Mouse (Mus musculus) embryonic facial prominence, embryonic 13.5 days (tissue): ENCODE results near the gene Arvcf. TPM values are rescaled to one million over a fixed set of nuclear protein-coding genes. Genes with fewer than 3 reads are reported as not detected.

Experiments used
- ATAC-seq: fragments of 200-750 bp; cut with Nextera tagmentation; 2 replicates; pipeline ENCODE4 v1.8.0; 2017; ENCODE audit warnings: low read depth; ENCODE audit not compliant: insufficient number of reproducible peaks, insufficient read depth, low FRiP score, low TSS enrichment
- H3K27ac ChIP-seq: fragments of 300-500 bp; sonication (generic); 2 replicates; pipeline ENCODE4 v1.5.1; 2015; ENCODE audit warnings: moderate library complexity, mild to moderate bottlenecking, inconsistent platforms
- H3K27me3 ChIP-seq: fragments of 300-500 bp; sonication (generic); 2 replicates; pipeline ENCODE4 v1.6.1; 2015; ENCODE audit warnings: mild to moderate bottlenecking, inconsistent platforms
- H3K36me3 ChIP-seq: fragments of 300-500 bp; sonication (generic); 2 replicates; pipeline ENCODE4 v1.6.1; 2015; ENCODE audit warnings: mild to moderate bottlenecking, inconsistent platforms
- H3K4me1 ChIP-seq: fragments of 300-500 bp; sonication (generic); 2 replicates; pipeline ENCODE4 v1.6.1; 2015; ENCODE audit warnings: inconsistent platforms
- H3K4me2 ChIP-seq: fragments of 300-500 bp; sonication (generic); 2 replicates; pipeline ENCODE4 v1.6.1; 2015; ENCODE audit warnings: moderate library complexity, mild to moderate bottlenecking, inconsistent platforms
- H3K4me3 ChIP-seq: fragments of 300-500 bp; sonication (generic); 2 replicates; pipeline ENCODE4 v1.5.1; 2015; ENCODE audit warnings: mild to moderate bottlenecking, inconsistent platforms
- H3K9ac ChIP-seq: fragments of 300-500 bp; sonication (generic); 2 replicates; pipeline ENCODE4 v1.6.1; 2015; ENCODE audit warnings: mild to moderate bottlenecking, inconsistent platforms
- H3K9me3 ChIP-seq: fragments of 300-500 bp; sonication (generic); 2 replicates; pipeline ENCODE4 v1.6.1; 2016; ENCODE audit warnings: inconsistent platforms
- WGBS: fragments of 180-500 bp; shearing (Covaris S2); methylation state at CpG from one replicate; pipeline ENCODE4 v1.1.7; 2015; ENCODE audit warnings: mixed read lengths; 5-methylcytosine and 5-hydroxymethylcytosine counted together
- polyA plus RNA-seq: library from polyadenylated mRNA; unstranded; fragments of >200 nt; fragmentation: Nextera tagmentation; extraction: Ambion mirVana; gene quantifications from 2 replicates; pipeline ENCODE4 v1.2.1, GENCODE M21; 2015

Arvcf gene
- polyA plus RNA-seq = 30.8 and 33.6 TPM in 2 replicates

DNA sequence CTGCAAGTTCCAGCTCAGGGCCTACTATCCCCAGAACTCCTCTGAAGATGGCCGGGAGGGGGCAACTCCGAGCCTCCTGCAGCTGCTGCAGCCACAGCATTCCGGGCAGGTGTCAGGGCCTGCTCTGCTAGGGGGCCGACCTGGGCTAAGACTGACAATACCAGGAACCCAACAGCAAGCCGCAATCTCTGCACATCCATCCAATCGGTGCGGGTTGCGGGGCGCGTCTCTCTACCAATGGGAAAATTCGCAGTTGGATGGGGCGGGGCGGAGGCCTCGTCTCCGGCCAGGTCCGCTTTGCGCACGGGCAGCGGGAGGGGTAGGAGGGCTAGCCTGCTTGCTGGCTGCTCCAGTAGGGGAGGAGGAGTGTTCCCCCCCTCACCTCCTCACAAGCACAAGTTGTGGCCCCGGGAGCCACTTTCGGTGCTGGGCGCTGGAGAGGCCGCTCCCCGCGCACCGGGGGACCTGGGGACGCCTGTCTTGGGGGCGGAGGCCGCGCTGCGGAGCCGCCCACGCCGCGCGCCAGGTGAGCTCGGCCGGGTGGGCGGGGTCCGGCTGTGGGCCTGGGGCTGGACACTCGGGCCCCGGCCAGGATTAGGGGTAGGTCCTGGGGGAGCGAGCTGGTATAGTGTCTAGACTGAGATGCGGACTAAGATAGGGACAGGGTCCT lies at the start of gene Arvcf, which contains the start of gene Tango2:
Gene Arvcf (plus strand): TSS at position 252 of the 670 bp plus-strand sequence.
Gene Tango2 (minus strand): TSS at position 173 of the 670 bp plus-strand sequence.
- Histone ChIP-seq H3K27me3 (peaks cover 39% of the 10 kb centered on the region), H3K4me1 (peaks cover 21% of the 10 kb centered on the region), H3K4me2 (peak within 1 kb of the TSS; percentile 98), H3K36me3 (no peaks in the 10 kb centered on the region), H3K4me3 (peak within 1 kb of the TSS; percentile 67), H3K9me3 (no peaks in the 10 kb centered on the region), H3K9ac (peak within 1 kb of the TSS; percentile 74), H3K27ac (no peak within 1 kb of the TSS)
- 1% methylated on average over 44 of the region's 44 CpGs for WGBS
- ATAC-seq = peak; percentile 82

DNA sequence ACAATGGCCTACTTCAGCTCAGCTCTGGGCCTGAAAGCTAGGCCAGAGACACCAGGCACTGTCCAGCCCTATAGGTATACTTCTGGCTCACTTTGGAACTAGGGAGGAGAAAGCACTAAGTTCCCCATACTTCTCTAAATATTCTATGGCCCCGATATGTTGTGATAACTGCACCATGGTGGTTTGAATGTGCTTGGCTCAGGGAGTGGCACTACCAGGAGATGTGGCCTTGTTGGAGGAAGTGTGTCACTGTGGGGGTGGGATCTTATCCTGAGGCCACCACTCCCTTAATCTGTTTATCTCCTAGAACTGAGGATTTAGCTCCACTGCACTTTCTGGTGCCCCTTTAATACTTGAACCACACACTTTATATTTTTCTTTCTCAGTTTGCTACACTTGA lies 39.8 kb upstream of the Arvcf start:
- WGBS = 81% methylated on average over 1 of the region's 1 CpGs
- no peaks in the 10 kb centered on the region for H3K4me1 ChIP-seq
- H3K27me3 ChIP-seq = no peaks in the 10 kb centered on the region
- H3K9ac ChIP-seq = no peak overlapping the region
- no peaks in the 10 kb centered on the region for H3K9me3 ChIP-seq
- no peak overlapping the region for H3K4me3 ChIP-seq
- ATAC-seq = no peak
- H3K36me3 ChIP-seq = peaks cover 6% of the 10 kb centered on the region
- H3K4me2 ChIP-seq = no peak overlapping the region
- H3K27ac ChIP-seq = no peak overlapping the region

- Histone ChIP-seq H3K4me2 (no peak overlapping the region), H3K4me3 (no peak overlapping the region), H3K36me3 (0 out of 2 replicates have a peak, but pooled peaks cover 4% of the 10 kb centered on the region), H3K9ac (no peak overlapping the region), H3K27me3 (no peaks in the 10 kb centered on the region), H3K27ac (no peak overlapping the region), H3K4me1 (no peaks in the 10 kb centered on the region), H3K9me3 (no peaks in the 10 kb centered on the region)
- no peak for ATAC-seq
- WGBS = 78% methylated on average over 3 of the region's 3 CpGs
Measured at GRCm38 (mm10) chr16:18318992-18319391, 29.0 kb upstream of the Arvcf start.

GRCm38 (mm10) chr16:18321443-18321842 lies 26.5 kb upstream of the Arvcf start:
- Histone ChIP-seq H3K4me1 (no peaks in the 10 kb centered on the region), H3K9me3 (no peaks in the 10 kb centered on the region), H3K4me2 (no peak overlapping the region), H3K4me3 (no peak overlapping the region), H3K27me3 (no peaks in the 10 kb centered on the region), H3K27ac (no peak overlapping the region), H3K9ac (no peak overlapping the region), H3K36me3 (0 out of 2 replicates have a peak, but pooled peaks cover 4% of the 10 kb centered on the region)
- ATAC-seq = no peak
- 77% methylated on average over 2 of the region's 2 CpGs for WGBS

- H3K9ac ChIP-seq = no peak overlapping the region; the same call in 1 of the 2 replicates
- WGBS = 74% methylated on average over 2 of the region's 2 CpGs
- H3K27ac ChIP-seq = no peak overlapping the region
Measured at GRCm38 (mm10) chr16:18323460-18323859, 24.5 kb upstream of the Arvcf start.

GRCm38 (mm10) chr16:18324031-18324430 lies 24.0 kb upstream of the Arvcf start:
- Histone ChIP-seq H3K27me3 (no peaks in the 10 kb centered on the region), H3K4me3 (no peak overlapping the region), H3K4me2 (no peak overlapping the region), H3K27ac (no peak overlapping the region), H3K9me3 (no peaks in the 10 kb centered on the region), H3K9ac (no peak overlapping the region), H3K4me1 (no peaks in the 10 kb centered on the region), H3K36me3 (0 out of 2 replicates have a peak, but pooled peaks cover 4% of the 10 kb centered on the region)
- WGBS = 85% methylated on average over 6 of the region's 6 CpGs
- ATAC-seq = no peak

More at GRCm38 (mm10) chr16:18323460-18323859, 24.5 kb upstream of the Arvcf start:
- ATAC-seq = no peak
- H3K4me1 ChIP-seq = no peaks in the 10 kb centered on the region
- 0 out of 2 replicates have a peak, but pooled peaks cover 4% of the 10 kb centered on the region for H3K36me3 ChIP-seq
- no peaks in the 10 kb centered on the region for H3K9me3 ChIP-seq
- H3K27me3 ChIP-seq = no peaks in the 10 kb centered on the region
- H3K4me3 ChIP-seq = no peak overlapping the region
- no peak overlapping the region for H3K4me2 ChIP-seq

GRCm38 (mm10) chr16:18325741-18326140 lies 22.2 kb upstream of the Arvcf start:
- no peak overlapping the region for H3K9ac ChIP-seq
- H3K4me3 ChIP-seq = no peak overlapping the region
- WGBS = 65% methylated on average over 4 of the region's 4 CpGs
- ATAC-seq = no peak
- no peaks in the 10 kb centered on the region for H3K27me3 ChIP-seq
- no peak overlapping the region for H3K4me2 ChIP-seq
- no peaks in the 10 kb centered on the region for H3K4me1 ChIP-seq
- no peaks in the 10 kb centered on the region for H3K9me3 ChIP-seq
- 0 out of 2 replicates have a peak, but pooled peaks cover 4% of the 10 kb centered on the region for H3K36me3 ChIP-seq
- H3K27ac ChIP-seq = no peak overlapping the region

- no peak overlapping the region for H3K4me3 ChIP-seq
- H3K36me3 ChIP-seq = no peaks in the 10 kb centered on the region
- no peak overlapping the region for H3K27ac ChIP-seq
- no peaks in the 10 kb centered on the region for H3K4me1 ChIP-seq
- H3K9me3 ChIP-seq = no peaks in the 10 kb centered on the region
- H3K27me3 ChIP-seq = no peaks in the 10 kb centered on the region
- no peak for ATAC-seq
- no peak overlapping the region for H3K9ac ChIP-seq
- H3K4me2 ChIP-seq = no peak overlapping the region
- 94% methylated on average over 9 of the region's 9 CpGs for WGBS
Measured at GRCm38 (mm10) chr16:18327936-18328335, 20.0 kb upstream of the Arvcf start.

DNA sequence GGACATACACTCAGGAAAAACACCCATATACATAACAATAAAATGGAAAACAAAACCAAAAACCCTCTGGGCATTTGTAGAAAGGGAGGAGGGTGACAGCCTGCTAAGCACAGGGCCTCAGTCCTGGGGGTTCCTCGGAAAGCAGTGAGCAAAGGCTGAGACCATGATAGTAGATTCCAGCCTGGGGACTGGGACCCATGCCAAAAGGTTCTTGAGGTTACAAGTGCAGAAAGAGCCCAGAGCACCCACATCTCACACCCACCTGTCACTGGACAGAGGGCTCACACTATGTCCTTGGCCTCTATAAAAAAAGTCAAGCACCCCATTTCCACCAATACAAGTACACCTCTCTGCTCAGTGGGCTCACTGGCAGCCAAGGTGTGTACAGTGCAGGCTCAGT lies 19.5 kb upstream of the Arvcf start:
- Histone ChIP-seq H3K27me3 (no peaks in the 10 kb centered on the region), H3K9me3 (no peaks in the 10 kb centered on the region), H3K27ac (no peak overlapping the region), H3K36me3 (no peaks in the 10 kb centered on the region), H3K9ac (no peak overlapping the region), H3K4me3 (no peak overlapping the region), H3K4me2 (no peak overlapping the region), H3K4me1 (no peaks in the 10 kb centered on the region)
- 96% methylated on average over 1 of the region's 1 CpGs for whole genome bisulfite sequencing
- ATAC-seq = no peak

DNA sequence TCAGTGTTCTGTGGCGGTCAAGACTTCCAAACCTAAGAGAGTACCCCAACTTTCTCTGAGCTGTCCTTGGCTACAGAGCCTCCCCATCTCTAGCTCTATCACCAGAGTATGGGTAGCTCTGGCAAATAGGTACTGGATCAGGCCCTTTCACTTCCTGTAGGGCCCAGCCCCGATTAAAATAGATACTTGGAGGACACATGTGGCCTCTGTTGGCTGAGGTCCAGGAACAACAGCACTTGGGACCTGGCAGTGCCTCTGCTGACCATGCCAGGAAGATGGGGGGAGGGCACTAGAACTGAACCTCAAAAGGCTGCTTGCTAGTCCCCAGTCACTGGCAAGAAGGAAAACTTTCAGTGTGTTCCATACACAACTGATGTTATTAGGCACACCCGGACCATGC lies 14.0 kb upstream of the Arvcf start:
- Histone ChIP-seq H3K9me3 (no peaks in the 10 kb centered on the region), H3K27ac (no peak overlapping the region), H3K9ac (no peak overlapping the region), H3K4me2 (no peak overlapping the region), H3K4me1 (no peaks in the 10 kb centered on the region), H3K4me3 (no peak overlapping the region), H3K36me3 (no peaks in the 10 kb centered on the region), H3K27me3 (no peaks in the 10 kb centered on the region)
- WGBS = 90% methylated on average over 3 of the region's 3 CpGs
- no peak for ATAC-seq

DNA sequence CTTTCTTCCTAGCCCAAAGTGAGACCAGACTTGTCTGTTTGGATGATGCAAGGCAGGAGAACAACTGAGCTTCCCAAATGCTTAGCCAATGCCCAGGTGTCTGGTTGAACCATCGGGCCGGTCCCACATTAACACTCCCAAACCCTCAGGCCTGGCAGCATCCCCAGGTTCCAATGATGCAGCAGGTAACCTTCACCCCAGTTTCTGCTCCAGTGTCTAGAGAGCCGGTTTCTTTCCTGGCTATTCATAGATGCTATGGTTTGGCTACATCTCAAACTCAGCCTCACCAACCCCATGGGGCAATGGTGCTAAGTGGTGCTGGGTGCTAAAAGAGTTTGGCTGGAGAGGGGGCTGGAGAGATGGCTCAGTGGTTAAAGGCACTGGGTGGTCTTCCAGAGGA lies 12.0 kb upstream of the Arvcf start:
- no peak for ATAC-seq
- Histone ChIP-seq H3K9me3 (no peaks in the 10 kb centered on the region), H3K4me1 (peaks cover 4% of the 10 kb centered on the region; the same call in 1 of the 2 replicates), H3K27me3 (no peaks in the 10 kb centered on the region), H3K9ac (no peak overlapping the region), H3K4me2 (no peak overlapping the region), H3K4me3 (no peak overlapping the region), H3K27ac (no peak overlapping the region), H3K36me3 (no peaks in the 10 kb centered on the region)
- WGBS = 93% methylated on average over 3 of the region's 3 CpGs

GRCm38 (mm10) chr16:18337261-18337660 lies 10.7 kb upstream of the Arvcf start:
- Histone ChIP-seq H3K36me3 (no peaks in the 10 kb centered on the region), H3K4me1 (peaks cover 4% of the 10 kb centered on the region; the same call in 1 of the 2 replicates), H3K4me3 (no peak overlapping the region), H3K4me2 (no peak overlapping the region), H3K27me3 (no peaks in the 10 kb centered on the region), H3K9me3 (no peaks in the 10 kb centered on the region), H3K9ac (no peak overlapping the region), H3K27ac (no peak overlapping the region)
- no peak for ATAC-seq
- 87% methylated on average over 4 of the region's 4 CpGs for WGBS
